Mouse (Mus musculus): ENCODE measurements at regions not wholly inside any gene's neighbourhood (a gene's known extent, or its start where the extent isn't known, plus 50 kb on each side); places are given as distances from the start of the nearest gene placed in this dataset.
"Not testable (repeated sequence)": the region's sequence is repeated elsewhere in the genome, so short reads cannot be mapped to it uniquely, and the experiment has no call there.

- intact Hi-C loops (cut with DNase I): loop anchor here (10.0 kb wide), 2 partner anchors 238 to 432 kb away; partner anchors contain the start of genes Zic1 and Zic4
- no peak for DNase-seq (ENCODE audit: low spot score in 2 of 2)
These were observed 235.5 kb upstream of the Zic4 start for GRCm38 (mm10) chr9:91126630-91127245.

GRCm38 (mm10) chr9:91128491-91128890, 233.7 kb upstream of the Zic4 start:
- intact Hi-C loops (cut with DNase I): loop anchor here (10.0 kb wide), 2 partner anchors 236 to 434 kb away; partner anchors contain the start of genes Zic1 and Zic4
- DNase-seq (ENCODE audit: low spot score in 2 of 2): not testable (repeated sequence)

GRCm38 (mm10) chr9:91130111-91130720, 232.0 kb upstream of the Zic4 start:
- DNase-seq (ENCODE audit: low spot score in 2 of 2): no peak
- intact Hi-C loops (cut with DNase I): no loop called here

DNA sequence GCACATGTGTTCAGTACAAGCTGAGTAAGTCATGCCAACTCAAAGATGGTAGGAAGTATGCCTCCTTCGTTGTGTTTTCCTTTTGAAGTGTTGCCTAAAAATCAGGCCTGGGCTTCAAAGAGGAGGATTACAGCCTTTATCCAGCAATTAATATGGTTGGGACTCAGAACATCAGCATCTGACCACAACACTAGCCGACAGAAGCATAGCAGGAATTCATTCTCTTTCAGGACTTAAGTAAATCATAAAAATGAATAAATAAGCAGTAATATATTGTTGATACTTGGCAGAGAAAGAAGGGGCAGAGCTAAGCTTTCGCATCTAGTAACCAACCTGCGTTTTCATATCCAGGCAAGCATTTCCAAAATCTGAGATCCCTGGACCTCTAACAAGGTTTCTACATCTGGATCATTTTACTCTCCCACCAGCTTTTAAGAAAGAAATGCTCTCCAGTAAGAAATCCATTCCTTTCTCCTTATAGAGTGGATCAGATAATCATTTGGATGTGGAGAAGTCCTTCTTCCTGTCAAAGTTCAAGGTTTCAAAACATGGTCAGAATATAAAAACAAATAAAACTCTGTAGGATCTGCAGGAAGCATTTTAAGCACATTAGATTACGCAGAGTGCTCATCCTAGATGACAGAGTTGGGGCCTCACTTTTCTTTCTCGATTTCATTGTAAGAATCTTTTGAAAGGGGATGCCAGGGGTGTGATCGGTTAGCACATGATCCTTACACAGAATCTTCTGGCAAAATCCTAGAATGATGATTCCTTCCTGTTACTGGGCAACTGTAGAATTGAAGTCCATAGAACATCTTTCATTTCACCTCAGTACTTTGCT, 230.6 kb upstream of the Zic4 start:
- DNase-seq (ENCODE audit: low spot score in 2 of 2): no peak
- intact Hi-C loops (cut with DNase I): no loop called here

DNA sequence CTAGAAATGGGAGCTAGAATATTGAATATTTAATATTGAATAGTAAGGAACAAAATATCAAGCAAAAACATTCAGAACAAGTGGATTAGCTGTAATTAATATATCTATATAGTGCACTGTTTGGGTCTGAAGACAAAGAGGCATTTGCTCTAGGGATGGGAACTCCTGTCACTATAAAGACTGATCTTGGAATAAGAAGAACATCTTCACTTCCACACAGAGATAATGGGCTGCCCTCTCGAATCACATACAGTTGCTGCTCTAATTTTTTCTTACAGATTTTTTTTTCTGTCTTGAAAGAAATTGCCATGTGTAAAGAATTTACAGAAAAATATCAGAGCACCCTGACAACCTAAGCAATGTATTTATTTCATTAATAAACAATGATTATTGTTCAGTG, 229.7 kb upstream of the Zic4 start:
- DNase-seq (ENCODE audit: low spot score in 2 of 2): no peak
- intact Hi-C loops (cut with DNase I): no loop called here

- intact Hi-C loops (cut with DNase I): no loop called here
- DNase-seq (ENCODE audit: low spot score in 2 of 2): no peak
These were observed 228.8 kb upstream of the Zic4 start for GRCm38 (mm10) chr9:91133256-91133920.

DNA sequence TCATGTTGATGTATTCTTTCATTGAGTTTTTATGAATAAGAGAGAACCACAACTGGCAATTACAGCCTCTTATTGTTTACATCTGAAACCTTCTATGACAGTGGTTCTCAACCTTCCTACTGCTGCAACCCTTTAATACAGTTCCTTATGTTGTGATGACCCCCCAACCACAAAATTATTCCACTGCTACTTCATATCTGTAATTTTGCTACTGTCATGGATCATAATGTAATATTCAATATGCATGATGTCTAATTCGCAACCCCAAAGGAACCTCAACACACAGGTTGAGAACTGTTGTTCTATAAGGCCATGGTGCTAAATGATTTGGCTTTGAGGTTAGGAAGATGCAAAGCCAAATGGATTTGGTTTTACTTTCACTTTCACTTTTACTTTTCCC, 227.9 kb upstream of the Zic4 start:
- intact Hi-C loops (cut with DNase I): no loop called here

DNA sequence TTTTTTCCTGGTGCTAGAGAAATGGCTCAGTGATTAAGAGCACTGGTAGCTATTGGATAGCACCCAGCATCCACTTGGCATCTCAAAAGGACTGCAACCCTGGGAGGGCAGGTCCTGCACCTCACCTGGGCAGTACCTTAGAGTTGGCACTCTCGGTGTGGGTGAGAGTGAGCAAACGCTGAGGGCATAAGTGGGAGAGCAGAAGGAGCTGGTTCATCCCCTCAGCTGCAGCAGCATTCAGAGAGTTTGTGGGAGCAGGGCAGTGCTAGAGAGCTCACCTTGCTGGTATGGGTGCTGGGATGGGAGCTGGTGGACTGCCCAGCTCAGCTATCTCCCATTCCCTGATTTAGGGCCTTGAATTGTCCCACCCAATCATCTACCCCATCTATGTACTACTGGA, 227.1 kb upstream of the Zic4 start:
- no peak for DNase-seq (ENCODE audit: low spot score in 2 of 2)
- intact Hi-C loops (cut with DNase I): no loop called here

More for the DNA sequence above, 227.9 kb upstream of the Zic4 start:
- DNase-seq (ENCODE audit: low spot score in 2 of 2): no peak

DNA sequence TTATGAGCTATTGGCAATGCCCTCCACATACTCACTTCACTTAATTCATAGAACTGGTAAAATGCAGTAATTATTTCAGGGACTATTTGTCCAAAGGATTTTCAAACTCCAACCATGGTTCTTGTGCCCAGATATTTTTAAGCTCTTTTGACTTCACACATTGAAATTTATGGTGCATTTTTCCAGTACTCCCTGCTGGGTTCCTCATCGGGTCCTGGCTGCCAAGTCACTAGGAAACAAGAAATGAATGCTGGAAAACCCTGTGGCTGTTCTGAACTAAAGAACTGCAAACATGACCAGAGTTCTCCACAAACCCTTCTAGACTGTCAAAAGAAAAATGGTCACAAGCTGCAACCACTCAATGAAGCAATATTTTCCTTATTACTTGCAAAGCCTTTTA, 221.6 kb upstream of the Zic4 start:
- intact Hi-C loops (cut with DNase I): no loop called here
- no peak for DNase-seq (ENCODE audit: low spot score in 2 of 2)

DNA sequence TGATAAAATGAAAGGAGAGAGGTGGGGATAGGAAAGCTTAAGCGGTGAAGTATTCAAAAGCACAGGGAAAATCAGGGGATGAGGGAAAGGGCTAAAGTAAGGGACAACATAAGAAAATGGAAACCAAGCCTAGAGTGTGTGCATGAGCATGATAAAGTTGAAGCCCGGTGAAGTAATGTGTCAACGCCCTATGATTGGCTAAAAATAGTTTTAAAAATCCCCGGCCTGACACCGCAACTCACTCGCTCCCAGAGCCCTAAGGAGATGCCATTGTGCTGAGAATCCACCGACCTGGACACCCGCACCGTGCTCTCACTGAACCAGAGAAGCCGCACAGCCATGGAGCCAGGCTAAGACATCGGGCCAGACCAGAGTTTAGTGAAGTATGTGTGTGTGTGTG, 210.3 kb upstream of the Zic4 start:
- no peak for DNase-seq (ENCODE audit: low spot score in 2 of 2)
- intact Hi-C loops (cut with DNase I): no loop called here

DNA sequence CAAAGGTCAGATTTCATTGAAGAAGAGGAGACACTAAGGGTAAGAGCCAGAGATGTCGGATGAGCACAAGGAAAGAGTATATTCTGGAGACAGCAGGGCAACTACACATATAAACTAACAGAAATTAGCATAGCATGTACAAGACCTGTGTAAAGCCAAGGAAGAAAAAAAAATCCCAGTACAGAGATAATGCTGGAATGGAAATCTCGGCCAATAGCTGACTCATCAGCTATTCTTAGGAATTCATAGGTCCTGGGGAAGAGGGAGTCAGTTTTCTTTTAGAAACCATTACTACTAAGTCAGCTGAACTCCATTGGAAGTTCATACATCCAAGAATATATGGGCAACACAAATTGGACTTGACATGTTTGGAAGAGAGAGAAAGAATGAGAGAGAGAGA, 202.9 kb upstream of the Zic4 start:
- intact Hi-C loops (cut with DNase I): no loop called here
- no peak for DNase-seq (ENCODE audit: low spot score in 2 of 2)

GRCm38 (mm10) chr9:91167871-91168270, 194.3 kb upstream of the Zic4 start:
- no peak for DNase-seq (ENCODE audit: low spot score in 2 of 2)
- intact Hi-C loops (cut with DNase I): no loop called here

- no peak for DNase-seq (ENCODE audit: low spot score in 2 of 2)
These were observed 169.0 kb upstream of the Zic4 start for GRCm38 (mm10) chr9:91193221-91193620.

GRCm38 (mm10) chr9:91193954-91194353, 168.3 kb upstream of the Zic4 start:
- intact Hi-C loops (cut with DNase I): no loop called here
- DNase-seq (ENCODE audit: low spot score in 2 of 2): no peak

More at GRCm38 (mm10) chr9:91193221-91193620, 169.0 kb upstream of the Zic4 start:
- intact Hi-C loops (cut with DNase I): no loop called here

GRCm38 (mm10) chr9:91207281-91207680, 154.9 kb upstream of the Zic4 start:
- no peak for DNase-seq (ENCODE audit: low spot score in 2 of 2)
- intact Hi-C loops (cut with DNase I): no loop called here

- intact Hi-C loops (cut with DNase I): no loop called here
- no peak for DNase-seq (ENCODE audit: low spot score in 2 of 2)
These were observed 134.4 kb upstream of the Zic4 start for GRCm38 (mm10) chr9:91227673-91228440.

DNA sequence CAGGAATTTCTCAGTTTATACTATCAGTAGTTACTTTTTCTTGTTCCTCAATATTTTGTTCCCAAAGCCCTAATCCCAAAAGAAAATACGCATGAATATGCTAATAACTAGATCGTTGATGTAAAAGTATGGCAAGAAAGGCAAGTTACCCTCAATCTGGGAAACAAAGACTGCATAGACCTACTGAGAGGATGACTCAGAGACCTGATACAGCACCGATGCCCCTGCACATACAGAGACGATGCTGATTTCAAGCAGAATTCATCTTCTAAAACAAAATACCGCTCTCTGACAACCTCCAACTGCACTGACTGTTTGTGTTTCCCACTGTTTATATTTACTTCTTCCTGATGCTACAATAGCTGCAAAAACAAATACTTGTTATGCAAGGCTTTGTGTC, 133.7 kb upstream of the Zic4 start:
- no peak for DNase-seq (ENCODE audit: low spot score in 2 of 2)
- intact Hi-C loops (cut with DNase I): no loop called here

- DNase-seq (ENCODE audit: low spot score in 2 of 2): no peak
- intact Hi-C loops (cut with DNase I): no loop called here
These were observed 108.3 kb upstream of the Zic4 start for GRCm38 (mm10) chr9:91253886-91254285.

DNA sequence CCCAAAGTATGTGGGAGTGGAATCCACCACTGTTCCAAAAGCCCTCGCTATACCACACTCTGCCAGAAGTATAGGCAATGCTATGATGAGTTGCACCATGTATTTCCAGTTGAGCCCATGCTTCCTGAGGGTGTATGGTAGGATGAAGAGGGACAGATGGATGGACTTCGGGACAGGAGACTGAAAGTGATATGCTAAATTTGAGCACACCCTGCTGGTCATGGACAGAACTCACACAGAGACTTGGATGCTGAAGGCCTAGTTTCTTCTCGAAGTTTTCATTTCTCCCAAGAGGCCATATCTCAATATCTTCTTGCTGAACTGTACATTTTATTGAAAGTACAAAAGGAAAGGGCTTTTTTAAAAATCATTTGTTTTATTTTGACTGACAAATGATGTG, 70.9 kb upstream of the Zic4 start:
- no peak for DNase-seq (ENCODE audit: low spot score in 2 of 2)
- intact Hi-C loops (cut with DNase I): no loop called here
